Mouse (Mus musculus): ENCODE measurements around the gene Dtnbp1.
A peak's percentile ranks its signal among the peaks of the same experiment; 100 is the strongest.

Dtnbp1 gene

GRCm38 (mm10) chr13:45001911-45002615, at the start of gene Dtnbp1:
Gene Dtnbp1, minus strand, starts transcription at chr13:45002147.
- peak; percentile 79 to 82 for DNase-seq

- DNase-seq: no peak
Observed at GRCm38 (mm10) chr13:45049261-45050020, 47.5 kb upstream of the Dtnbp1 start.

- DNase-seq: no peak
Observed at GRCm38 (mm10) chr13:45043466-45043865, 41.5 kb upstream of the Dtnbp1 start.

GRCm38 (mm10) chr13:45040741-45041140, 38.8 kb upstream of the Dtnbp1 start:
- DNase-seq: no peak

GRCm38 (mm10) chr13:45040195-45040594, 38.2 kb upstream of the Dtnbp1 start:
- no peak for DNase-seq

- no peak for DNase-seq
Observed at GRCm38 (mm10) chr13:45036417-45036816, 34.5 kb upstream of the Dtnbp1 start.

GRCm38 (mm10) chr13:45034759-45035158, 32.8 kb upstream of the Dtnbp1 start:
- no peak for DNase-seq

- no peak for DNase-seq
Observed at GRCm38 (mm10) chr13:45033360-45033759, 31.4 kb upstream of the Dtnbp1 start.

- no peak for DNase-seq
Observed at GRCm38 (mm10) chr13:45032484-45032883, 30.5 kb upstream of the Dtnbp1 start.

- no peak for DNase-seq
Observed at GRCm38 (mm10) chr13:45031748-45032147, 29.8 kb upstream of the Dtnbp1 start.

- DNase-seq: no peak
Observed at GRCm38 (mm10) chr13:45031314-45031713, 29.4 kb upstream of the Dtnbp1 start.

GRCm38 (mm10) chr13:45030830-45031229, 28.9 kb upstream of the Dtnbp1 start:
- peak; percentile 83 to 85 for DNase-seq

GRCm38 (mm10) chr13:45029791-45030190, 27.8 kb upstream of the Dtnbp1 start:
- DNase-seq: no peak

GRCm38 (mm10) chr13:45026291-45026690, 24.3 kb upstream of the Dtnbp1 start:
- DNase-seq: no peak

GRCm38 (mm10) chr13:45024821-45025220, 22.9 kb upstream of the Dtnbp1 start:
- no peak for DNase-seq

GRCm38 (mm10) chr13:45023356-45024150, 21.6 kb upstream of the Dtnbp1 start:
- no peak for DNase-seq

- DNase-seq: peak; percentile 62 to 65
Observed at GRCm38 (mm10) chr13:45008150-45008549, 6.2 kb upstream of the Dtnbp1 start.

- DNase-seq: no peak
Observed at GRCm38 (mm10) chr13:45007726-45008125, 5.8 kb upstream of the Dtnbp1 start.

GRCm38 (mm10) chr13:45006483-45006882, 4.5 kb upstream of the Dtnbp1 start:
- no peak for DNase-seq

GRCm38 (mm10) chr13:45005861-45006260, 3.9 kb upstream of the Dtnbp1 start:
- no peak for DNase-seq

GRCm38 (mm10) chr13:45004987-45005592, 3.1 kb upstream of the Dtnbp1 start:
- no peak for DNase-seq

GRCm38 (mm10) chr13:45003026-45003425, 1.1 kb upstream of the Dtnbp1 start:
- DNase-seq: no peak
